Mouse (Mus musculus) left cerebral cortex, postnatal 10 days (tissue): ENCODE measurements around the gene Ubqlnl. TPM values are rescaled to one million over a fixed set of nuclear protein-coding genes. Genes with fewer than 3 reads are reported as not detected.

Source experiments
- DNase-seq, 2 experiments: peaks; one replicate each; pipeline ENCODE4 v3.0.0; 2021 to 2022; ENCODE audit warnings: low spot score in 2 of 2, mixed read lengths in 1 of 2; ENCODE audit errors: extremely low spot score in 1 of 2
- intact Hi-C: fragments of 180-260 bp; cut with DNase I; formaldehyde crosslinking; loops from one replicate; pipeline ENCODE4 v1.15.1; 2025
- total RNA-seq, 2 experiments: library from RNA; stranded (reverse); gene quantifications; 2 replicates each; pipeline ENCODE4 v1.2.3; 2021

The Ubqlnl gene
- total RNA-seq, result not detected

DNA sequence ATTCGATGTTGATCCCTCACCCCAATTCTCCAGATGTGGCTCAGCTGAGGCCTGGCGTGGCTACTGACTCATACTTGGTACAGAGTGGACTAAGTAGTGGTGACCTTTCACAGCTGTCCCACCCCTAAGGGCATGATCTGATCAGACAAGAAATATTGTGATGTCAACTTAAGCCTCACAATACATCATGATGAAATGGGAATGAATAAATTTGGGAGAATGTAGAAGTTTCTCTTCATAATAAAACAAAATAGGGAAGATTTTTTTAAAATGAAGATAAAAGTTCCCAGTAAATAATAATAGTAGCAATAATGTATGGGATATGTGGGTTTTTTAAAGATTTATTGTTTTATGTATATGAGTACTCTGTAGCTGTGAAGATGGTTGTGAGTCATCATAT lies at the start of gene Ubqlnl:
Gene Ubqlnl, minus strand, starts transcription at position 101 of the 400 bp plus-strand sequence.
- no peak for DNase-seq
- intact Hi-C loops, result no loop called here

DNA sequence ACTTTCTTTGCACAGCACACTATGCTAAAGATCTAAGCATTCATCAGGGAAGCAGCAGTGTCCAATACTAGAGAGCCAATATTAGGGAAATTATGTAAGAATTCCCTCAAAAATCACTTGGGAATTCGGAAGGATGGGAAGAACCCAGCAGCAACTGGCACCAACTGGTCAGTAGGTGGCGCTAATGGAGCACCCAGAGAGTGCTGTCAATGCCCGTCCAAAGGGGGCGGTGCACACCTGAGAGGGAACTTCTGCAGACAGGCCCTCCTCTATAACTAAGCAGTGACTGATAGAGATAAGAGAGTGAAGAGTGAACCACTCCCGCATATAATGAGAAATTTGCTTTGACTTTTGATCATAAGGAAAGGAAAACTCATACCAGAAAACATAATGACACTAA lies 49.5 kb upstream of the Ubqlnl start:
- DNase-seq, result peak in 1 of 2 experiments; percentile 76
- intact Hi-C loops, result no loop called here

DNA sequence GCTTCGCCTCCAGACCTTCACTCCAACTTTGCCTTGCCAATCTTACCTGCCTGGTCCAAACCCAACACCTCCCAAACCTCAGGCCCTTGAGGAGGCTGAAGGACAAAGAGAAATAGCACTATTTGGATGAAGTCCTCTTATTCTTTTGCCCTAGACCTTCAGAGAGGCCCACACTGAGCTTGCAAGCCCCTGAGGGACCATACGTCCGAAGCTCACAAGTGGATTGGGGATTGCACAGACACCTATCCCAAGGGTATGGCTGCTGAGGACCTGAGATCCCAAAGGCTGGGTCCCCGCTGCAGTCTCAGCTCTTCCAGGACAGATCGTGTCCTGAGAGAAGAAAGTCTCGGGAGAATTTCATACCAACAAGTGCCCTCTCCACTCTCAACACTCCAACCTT lies 45.5 kb upstream of the Ubqlnl start, which contains the start of gene Olfr649:
Gene Olfr649, minus strand, starts transcription at position 101 of the 400 bp plus-strand sequence.
- DNase-seq, result no peak
- intact Hi-C loops, result no loop called here

DNA sequence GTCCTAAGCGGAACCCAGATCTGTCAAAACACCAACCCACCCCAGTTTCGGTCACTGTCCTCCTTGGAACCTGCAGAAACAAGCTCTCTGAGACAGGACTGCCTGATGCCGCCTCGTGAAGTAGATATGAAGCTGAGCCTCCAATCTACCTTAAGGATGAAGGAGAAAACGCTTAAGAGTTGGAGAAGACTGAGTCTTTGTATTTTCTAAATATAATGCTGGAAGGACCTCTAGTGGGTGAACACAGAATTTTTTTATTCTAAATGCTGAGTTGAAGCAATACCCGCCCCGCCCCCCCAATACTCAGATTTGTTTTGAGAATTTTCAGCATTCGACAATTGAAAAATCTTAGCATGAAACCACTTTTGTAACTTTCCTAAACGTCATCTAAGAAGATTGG lies 40.9 kb upstream of the Ubqlnl start:
- no peak for DNase-seq
- intact Hi-C loops, result no loop called here

DNA sequence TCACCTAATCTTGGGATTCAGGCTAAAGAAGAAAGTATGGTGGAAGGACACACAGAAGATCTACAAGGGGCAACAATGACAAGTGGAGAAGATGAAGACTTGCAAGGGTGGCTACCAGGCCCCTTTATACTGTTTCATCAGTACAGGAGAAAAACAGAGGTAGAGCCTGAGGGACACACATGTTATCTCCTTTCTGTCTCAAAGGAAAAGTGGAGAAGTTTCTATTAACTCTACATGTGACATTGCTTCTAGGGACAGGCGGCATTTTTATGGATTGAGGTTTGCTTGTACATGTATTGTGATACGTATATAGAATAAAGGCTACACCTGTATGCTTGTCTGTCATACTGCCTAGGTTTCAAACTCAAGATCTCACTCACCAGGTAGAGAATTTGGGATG lies 32.9 kb upstream of the Ubqlnl start, which contains the start of gene Olfr648:
Gene Olfr648, minus strand, starts transcription at position 101 of the 400 bp plus-strand sequence.
- no peak for DNase-seq
- intact Hi-C loops, result no loop called here

DNA sequence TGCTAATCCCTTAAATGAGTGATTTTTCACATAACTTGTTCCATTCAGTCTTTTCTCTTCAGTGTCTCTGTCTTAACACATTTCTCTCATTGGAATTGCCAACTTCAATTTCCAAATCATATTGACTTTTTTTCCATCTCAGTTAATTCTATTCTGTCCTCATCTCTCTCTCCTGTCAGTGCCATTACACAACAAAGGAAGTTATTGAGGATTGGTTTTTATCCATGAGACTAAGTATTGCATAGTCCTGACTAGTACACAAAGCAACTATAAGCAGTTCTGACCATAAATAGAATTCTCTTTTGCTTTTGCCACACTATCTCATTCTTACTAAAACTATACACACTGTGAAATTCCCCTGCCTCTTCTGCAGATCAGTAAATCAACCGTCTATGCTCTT lies 28.7 kb upstream of the Ubqlnl start:
- intact Hi-C loops, result no loop called here
- no peak for DNase-seq

DNA sequence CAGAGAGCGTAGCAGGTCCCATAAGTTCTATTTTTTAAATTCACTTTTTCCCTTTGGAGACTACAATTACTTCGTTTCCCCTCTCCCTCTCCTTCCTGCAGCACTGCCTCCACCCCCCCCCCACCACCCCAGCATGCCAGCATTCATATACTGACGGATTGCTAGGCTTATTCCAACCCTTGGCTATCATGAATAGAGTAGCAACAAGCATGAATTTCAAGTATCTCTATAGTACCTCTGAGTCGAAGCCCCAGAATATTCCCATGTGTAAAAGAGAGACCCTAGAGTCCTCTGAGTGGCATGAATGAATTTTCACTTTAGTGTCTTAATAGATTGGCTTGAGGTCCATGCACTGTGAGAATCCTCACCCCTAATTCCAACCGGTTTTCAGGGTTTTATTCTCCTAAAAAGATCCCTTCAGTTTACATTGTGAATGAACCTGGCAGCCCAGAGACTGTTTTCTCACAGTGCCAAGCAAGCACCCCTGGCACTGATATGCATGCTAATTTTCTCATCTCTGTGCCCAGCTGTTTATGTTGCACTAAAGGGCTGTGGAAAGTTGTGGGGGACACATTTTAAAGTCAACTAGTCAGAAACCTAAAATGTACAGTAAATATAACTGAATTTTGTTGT lies 28.2 kb upstream of the Ubqlnl start:
- no peak for DNase-seq
- intact Hi-C loops, result no loop called here

DNA sequence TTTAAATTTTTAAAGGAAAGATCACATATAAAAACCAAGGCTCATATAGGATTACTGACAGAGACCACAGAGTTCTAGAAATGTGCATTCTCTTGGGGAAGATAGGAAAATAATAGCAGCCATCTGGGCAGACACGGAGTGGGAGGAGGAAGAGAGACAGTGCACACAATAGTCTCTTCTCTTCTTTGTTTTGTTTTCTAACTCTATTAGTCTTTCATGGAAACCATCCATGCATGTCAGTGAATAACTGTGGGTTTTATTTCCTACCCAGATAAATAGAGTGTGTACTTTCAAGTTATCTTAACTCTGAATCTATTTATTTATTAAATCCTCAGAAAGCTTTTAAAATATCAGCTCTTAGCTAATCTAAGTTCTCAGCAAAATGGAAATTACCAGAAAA lies 24.7 kb upstream of the Ubqlnl start:
- intact Hi-C loops, result no loop called here

DNA sequence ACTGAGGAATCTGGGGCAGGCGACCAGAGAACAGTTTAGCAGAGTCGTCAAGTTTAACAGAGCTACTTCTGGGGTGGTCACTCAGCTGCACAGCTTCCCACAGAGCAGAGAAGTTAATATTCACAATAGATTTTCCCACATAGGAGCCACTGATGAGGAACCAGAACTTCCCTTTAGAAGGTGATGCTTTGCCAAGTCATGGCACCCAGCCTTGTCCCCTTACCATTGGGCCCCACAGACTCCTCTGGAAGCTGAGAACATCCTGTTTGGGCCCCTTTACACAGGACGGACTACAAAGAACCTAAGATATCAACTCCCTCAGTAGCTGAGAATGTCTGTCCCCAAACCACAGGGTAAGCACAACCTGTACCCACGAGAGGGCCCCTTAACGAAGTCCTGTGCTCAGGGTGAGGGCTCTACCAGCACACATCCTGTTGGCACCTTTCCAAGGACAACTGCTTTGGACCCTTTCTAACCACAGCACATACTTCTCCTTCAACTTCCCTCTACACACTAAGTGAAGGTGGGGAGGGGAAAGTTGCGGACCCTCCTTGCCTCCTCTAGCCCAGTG lies 19.4 kb upstream of the Ubqlnl start:
- intact Hi-C loops, result no loop called here
- DNase-seq, result peak; percentile 9 to 20

More for the DNA sequence above, 24.7 kb upstream of the Ubqlnl start:
- DNase-seq, result no peak

DNA sequence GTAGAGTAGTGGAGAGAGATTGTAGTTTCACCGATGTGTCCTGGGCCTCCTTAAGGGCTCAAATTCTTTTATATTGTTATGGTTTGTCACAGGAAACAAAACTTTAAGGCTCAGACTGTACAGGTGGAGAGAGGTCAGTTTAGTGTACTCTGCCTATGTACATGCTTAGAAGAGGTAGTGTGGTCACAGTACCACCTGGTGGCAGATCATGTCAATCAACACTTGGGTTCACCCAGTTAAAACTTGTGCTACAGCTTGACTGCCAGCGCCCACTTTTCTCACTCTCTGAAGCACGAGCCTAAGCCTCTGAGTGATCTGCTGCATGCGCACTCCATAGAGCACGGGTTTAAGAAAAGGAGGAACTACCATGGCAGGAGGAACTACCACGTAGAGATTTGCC lies 16.7 kb upstream of the Ubqlnl start:
- DNase-seq, result no peak
- intact Hi-C loops, result no loop called here

DNA sequence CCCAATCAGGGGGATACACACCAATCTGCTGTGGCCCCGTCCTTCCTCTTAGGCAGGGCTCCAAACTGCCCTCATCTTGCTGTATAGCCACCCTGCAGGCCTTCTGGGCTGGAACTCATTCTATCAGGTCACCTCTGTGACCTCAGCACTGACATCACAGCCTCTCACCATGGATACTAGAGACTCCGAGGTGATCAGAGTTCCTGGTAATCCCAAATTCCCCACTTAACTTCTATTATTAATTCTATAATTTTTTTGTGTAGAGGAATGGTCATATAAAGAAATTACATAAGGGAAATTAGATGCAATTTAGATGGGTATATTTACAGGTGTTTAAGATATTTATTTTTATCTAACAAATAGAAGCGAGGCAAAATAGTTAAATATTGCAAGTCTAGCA lies 7.2 kb downstream of the Ubqlnl start, which contains the start of gene Ubqln3:
Gene Ubqln3, minus strand, starts transcription at position 101 of the 400 bp plus-strand sequence.
- DNase-seq, result no peak
- intact Hi-C loops, result no loop called here

DNA sequence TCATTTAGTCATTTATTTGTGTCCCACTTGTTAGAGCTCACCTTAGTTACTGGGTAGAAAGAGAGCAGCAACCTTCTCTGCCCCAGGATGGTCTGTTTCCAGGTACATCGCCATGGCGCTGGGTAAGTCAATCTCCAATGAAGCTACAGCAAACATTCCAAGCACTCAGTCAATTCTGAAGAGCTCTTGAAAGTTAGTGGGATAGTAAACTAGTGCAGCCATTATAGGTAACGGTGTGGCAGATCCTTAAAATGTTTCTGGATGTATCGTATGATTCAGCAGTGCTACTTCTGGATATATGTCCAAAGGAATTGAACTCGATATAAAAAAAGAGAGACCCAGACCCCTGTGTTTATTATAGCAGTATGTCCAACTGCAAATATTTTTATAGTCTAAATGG lies 13.1 kb downstream of the Ubqlnl start, which contains the start of gene Olfr643:
Gene Olfr643, minus strand, starts transcription at position 101 of the 400 bp plus-strand sequence.
- DNase-seq, result no peak
- intact Hi-C loops, result no loop called here

DNA sequence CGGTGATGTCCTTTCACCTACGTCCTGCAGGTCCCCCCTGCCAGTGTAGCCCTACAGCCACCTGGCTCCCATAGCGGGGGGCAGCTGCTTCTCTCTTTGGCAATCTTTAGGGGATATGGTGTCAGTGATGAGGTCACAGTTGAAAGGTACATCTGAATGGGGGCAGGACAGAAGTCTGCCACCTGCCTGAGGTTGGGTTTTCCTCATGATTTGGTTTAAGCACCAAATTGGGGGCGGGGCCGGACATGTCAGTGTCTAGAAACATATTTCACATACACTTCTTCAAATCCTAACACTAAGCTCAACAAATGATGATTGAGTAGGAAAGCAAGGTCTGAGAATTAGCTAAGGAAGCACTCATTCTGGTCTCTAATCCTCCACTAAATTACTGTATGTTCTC lies 20.6 kb downstream of the Ubqlnl start, which contains the start of gene Ubqln5:
Gene Ubqln5, minus strand, starts transcription at position 101 of the 400 bp plus-strand sequence.
- intact Hi-C loops, result no loop called here
- no peak for DNase-seq

DNA sequence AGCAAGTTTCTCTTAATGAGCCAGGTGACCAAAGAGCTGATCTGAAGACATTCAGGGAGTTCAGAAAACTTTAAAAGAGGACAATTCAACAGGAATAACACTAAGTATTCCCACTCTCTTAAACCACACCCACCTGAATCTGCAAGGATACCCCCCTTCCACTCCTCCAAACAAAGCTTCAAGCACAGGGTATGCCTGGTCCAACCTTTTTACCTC lies 45.7 kb downstream of the Ubqlnl start, which contains the start of gene Olfr646:
Gene Olfr646, plus strand, starts transcription at position 117 of the 216 bp plus-strand sequence.
- DNase-seq, result no peak
- intact Hi-C loops, result no loop called here

DNA sequence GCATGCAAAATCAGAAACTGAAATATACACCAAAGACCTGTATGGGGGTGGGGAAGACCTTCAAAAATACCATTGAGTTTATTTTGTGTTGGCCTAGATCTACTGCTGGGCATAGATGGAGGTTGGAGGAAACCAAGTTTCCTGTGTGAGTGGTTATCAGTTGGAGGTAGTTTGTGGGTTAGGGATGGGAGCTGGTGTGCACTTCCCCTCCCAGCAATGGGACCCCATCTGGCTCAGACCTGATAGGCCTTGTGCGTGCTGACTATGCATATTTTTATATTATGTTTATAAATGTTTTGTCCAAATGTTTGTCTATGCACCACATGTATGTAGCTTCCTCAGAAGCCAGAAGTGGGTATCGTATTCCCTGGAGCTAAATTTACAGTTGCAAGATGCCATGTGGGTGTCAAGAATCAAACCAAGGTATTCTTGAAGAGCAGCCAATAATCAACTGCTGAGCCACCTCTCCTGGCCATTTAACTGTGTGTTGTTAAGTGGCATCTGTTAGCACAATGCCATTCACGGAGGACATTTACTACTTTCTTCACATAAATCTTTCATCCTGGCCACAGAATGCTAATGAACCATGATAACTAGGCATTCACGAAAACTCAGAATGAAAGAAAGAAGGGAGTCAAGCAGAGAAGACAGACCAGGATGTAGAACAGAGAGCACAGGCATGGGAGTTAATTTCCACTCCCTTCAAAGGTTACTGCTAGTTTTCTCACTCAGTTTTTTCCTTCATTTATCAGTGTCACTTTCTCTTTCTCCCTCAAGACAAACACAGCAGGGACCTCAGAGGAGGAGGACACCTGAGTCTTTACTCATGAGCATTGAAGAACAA lies 46.2 kb downstream of the Ubqlnl start:
- intact Hi-C loops, result no loop called here
- no peak for DNase-seq

Other genes starting within 250 kb of the Ubqlnl start
- gene Olfr65, start 247.1 kb downstream of the Ubqlnl start, total RNA-seq, result under 1 TPM in 1 of 2 experiments, not detected in 1; 0.19 TPM
- gene Olfr631, start 221.7 kb downstream of the Ubqlnl start, total RNA-seq, result not detected
- under 1 TPM in 1 of 2 experiments, not detected in 1; 0.26 TPM for gene Olfr632, start 216.2 kb downstream of the Ubqlnl start, total RNA-seq
- not detected for gene Olfr633, start 206.1 kb downstream of the Ubqlnl start, total RNA-seq
- gene Olfr635, start 179.4 kb downstream of the Ubqlnl start, total RNA-seq, result under 1 TPM; 0.04 to 0.06 TPM
- not detected for gene Olfr638, start 151.8 kb downstream of the Ubqlnl start, total RNA-seq
- under 1 TPM; 0.11 to 0.20 TPM for gene Olfr639, start 133.3 kb downstream of the Ubqlnl start, total RNA-seq
- gene Olfr640, start 125.0 kb downstream of the Ubqlnl start, total RNA-seq, result not detected
- not detected for gene Olfr641, start 115.1 kb downstream of the Ubqlnl start, total RNA-seq
- not detected for gene Olfr642, start 97.9 kb downstream of the Ubqlnl start, total RNA-seq
- gene 4930516K23Rik, start 89.1 kb downstream of the Ubqlnl start, total RNA-seq, result not detected
- gene Olfr644, start 78.7 kb downstream of the Ubqlnl start, total RNA-seq, result not detected
- gene Olfr645, start 65.1 kb downstream of the Ubqlnl start, total RNA-seq, result not detected
- gene Olfr646, start 45.7 kb downstream of the Ubqlnl start, total RNA-seq, result not detected
- not detected for gene Ubqln5, start 20.7 kb downstream of the Ubqlnl start, total RNA-seq
- gene Olfr643, start 13.2 kb downstream of the Ubqlnl start, total RNA-seq, result not detected
- not detected for gene Ubqln3, start 7.3 kb downstream of the Ubqlnl start, total RNA-seq
- not detected for gene Olfm5, start 14.3 kb upstream of the Ubqlnl start, total RNA-seq
- gene Olfr648, start 32.8 kb upstream of the Ubqlnl start, total RNA-seq, result under 1 TPM; 0.34 to 0.43 TPM
- not detected for gene Olfr649, start 45.4 kb upstream of the Ubqlnl start, total RNA-seq
- gene Trim6, start 68.2 kb upstream of the Ubqlnl start, total RNA-seq, result under 1 TPM; 0.63 to 0.75 TPM
- gene Trim34a, start 93.9 kb upstream of the Ubqlnl start, total RNA-seq, result under 1 TPM; 0.88 to 0.99 TPM
- under 1 TPM; 0.43 to 0.49 TPM for gene Trim5, start 137.5 kb upstream of the Ubqlnl start, total RNA-seq
- gene Trim12a, start 164.9 kb upstream of the Ubqlnl start, total RNA-seq, result 1 to 10 TPM; 1.3 to 2.1 TPM
- gene Trim34b, start 178.9 kb upstream of the Ubqlnl start, total RNA-seq, result not detected
- gene Trim12c, start 202.8 kb upstream of the Ubqlnl start, total RNA-seq, result 1 to 10 TPM in 1 of 2 experiments, under 1 TPM in 1; 0.83 to 1.0 TPM
- gene Trim30b, start 219.3 kb upstream of the Ubqlnl start, total RNA-seq, result not detected